Mouse (Mus musculus): ENCODE measurements around the gene Mmp23. TPM values are rescaled to one million over a fixed set of nuclear protein-coding genes. Genes with fewer than 3 reads are reported as not detected.

The Mmp23 gene
- polyA plus RNA-seq, 1 experiment from 2014 or later, result 3.9 TPM

- Histone ChIP-seq H3K4me1 (replicated peaks) (no peaks in the 10 kb centered on the region), H3K4me3 (no peak overlapping the region), H3K9ac (no peak overlapping the region), H3K27ac (replicated peaks) (no peak overlapping the region), H3K9me3 (no peaks in the 10 kb centered on the region), H3K27me3 (no peaks in the 10 kb centered on the region), H3K36me3 (peaks cover 66% of the 10 kb centered on the region), H3K4me2 (no peak overlapping the region)
- WGBS, result 92% methylated on average over 3 of the region's 3 CpGs
- ATAC-seq (ENCODE audit: low read depth), result no peak
Observed at GRCm38 (mm10) chr4:155611860-155612259, 41.3 kb downstream of the Mmp23 start.

DNA sequence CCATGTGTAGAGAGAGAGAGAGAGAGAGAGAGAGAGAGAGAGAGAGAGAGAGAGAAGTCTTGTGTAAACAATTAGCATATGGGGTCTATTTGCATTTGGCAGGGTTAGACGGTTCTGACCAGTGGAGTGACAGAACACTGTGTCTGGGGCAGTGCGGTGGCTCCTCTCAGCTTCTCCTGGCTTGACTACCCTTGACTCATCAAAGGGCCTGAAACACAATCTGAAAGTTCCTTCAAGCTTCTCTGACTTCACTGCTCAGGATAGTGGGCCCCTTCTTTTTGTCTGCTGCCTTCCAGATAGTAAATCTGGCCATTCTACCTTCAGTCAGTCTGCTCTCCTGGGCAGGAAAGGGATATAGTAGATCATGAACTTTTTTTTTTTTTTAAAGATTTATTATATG, 46.4 kb downstream of the Mmp23 start:
- no peak overlapping the region for H3K4me2 ChIP-seq
- no peak overlapping the region for H3K4me3 ChIP-seq
- no peaks in the 10 kb centered on the region for H3K9me3 ChIP-seq
- H3K27me3 ChIP-seq, result no peaks in the 10 kb centered on the region
- H3K27ac ChIP-seq (replicated peaks), result no peak overlapping the region
- peaks cover 21% of the 10 kb centered on the region for H3K4me1 ChIP-seq (replicated peaks)
- H3K36me3 ChIP-seq, result peaks cover 39% of the 10 kb centered on the region
- WGBS, result 84% methylated on average over 2 of the region's 2 CpGs
- no peak overlapping the region for H3K9ac ChIP-seq
- no peak for ATAC-seq (ENCODE audit: low read depth)

GRCm38 (mm10) chr4:155605132-155605531, 48.1 kb downstream of the Mmp23 start:
- no peak overlapping the region for H3K9ac ChIP-seq
- no peak overlapping the region for H3K4me3 ChIP-seq
- peaks cover 21% of the 10 kb centered on the region for H3K4me1 ChIP-seq (replicated peaks)
- H3K4me2 ChIP-seq, result no peak overlapping the region
- no peak overlapping the region for H3K27ac ChIP-seq (replicated peaks)
- peaks cover 25% of the 10 kb centered on the region for H3K36me3 ChIP-seq
- 92% methylated on average over 4 of the region's 4 CpGs for WGBS
- ATAC-seq (ENCODE audit: low read depth), result no peak
- no peaks in the 10 kb centered on the region for H3K27me3 ChIP-seq
- no peaks in the 10 kb centered on the region for H3K9me3 ChIP-seq

GRCm38 (mm10) chr4:155603801-155604200, 49.4 kb downstream of the Mmp23 start:
- Histone ChIP-seq H3K9me3 (no peaks in the 10 kb centered on the region), H3K27me3 (no peaks in the 10 kb centered on the region), H3K4me2 (no peak overlapping the region), H3K9ac (no peak overlapping the region), H3K4me1 (replicated peaks) (peaks cover 21% of the 10 kb centered on the region), H3K4me3 (no peak overlapping the region), H3K27ac (replicated peaks) (no peak overlapping the region), H3K36me3 (peaks cover 20% of the 10 kb centered on the region; the same call in 1 of the 2 replicates)
- 95% methylated on average over 6 of the region's 6 CpGs for WGBS
- no peak for ATAC-seq (ENCODE audit: low read depth)

- 61% methylated on average over 1 of the region's 1 CpGs for WGBS
- peak overlapping the region; percentile 98 for H3K4me3 ChIP-seq
- H3K4me2 ChIP-seq, result peak overlapping the region; percentile 94
- no peaks in the 10 kb centered on the region for H3K27me3 ChIP-seq
- H3K27ac ChIP-seq (replicated peaks), result no peak overlapping the region
- no peaks in the 10 kb centered on the region for H3K9me3 ChIP-seq
- H3K4me1 ChIP-seq (replicated peaks), result peaks cover 21% of the 10 kb centered on the region
- peak overlapping the region; percentile 98 for H3K9ac ChIP-seq
- H3K36me3 ChIP-seq, result peaks cover 20% of the 10 kb centered on the region; the same call in 1 of the 2 replicates
- ATAC-seq (ENCODE audit: low read depth), result no peak
Observed at GRCm38 (mm10) chr4:155602753-155603152, 50.4 kb downstream of the Mmp23 start.

DNA sequence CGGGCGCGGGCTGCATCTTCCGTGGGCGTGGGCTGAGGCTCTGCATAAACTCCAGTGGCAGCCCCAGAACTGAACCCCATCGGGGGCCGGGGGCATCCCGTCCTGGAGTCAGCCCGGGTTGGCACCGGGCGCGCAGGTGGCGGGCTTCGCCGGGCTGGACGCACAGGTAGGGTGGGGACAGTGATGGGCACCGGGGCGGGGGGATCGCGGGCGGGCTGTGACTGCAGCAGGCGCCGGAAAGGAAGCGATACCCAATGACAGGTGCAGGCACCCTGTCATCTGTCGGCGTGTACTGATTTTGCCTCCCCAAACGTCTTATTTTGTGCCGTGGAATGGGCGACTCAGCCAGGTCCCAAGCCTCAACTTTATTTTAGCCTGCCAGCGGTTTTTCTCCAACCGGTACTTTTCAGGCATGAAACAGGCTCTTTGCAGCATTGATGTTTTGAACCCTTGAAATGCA, 51.2 kb downstream of the Mmp23 start:
- Histone ChIP-seq H3K36me3 (peaks cover 20% of the 10 kb centered on the region; the same call in 1 of the 2 replicates), H3K27ac (replicated peaks) (peak overlapping the region; percentile 100), H3K4me3 (peak overlapping the region; percentile 98), H3K4me1 (replicated peaks) (peaks cover 21% of the 10 kb centered on the region), H3K9me3 (no peaks in the 10 kb centered on the region), H3K27me3 (no peaks in the 10 kb centered on the region), H3K9ac (peak overlapping the region; percentile 98), H3K4me2 (peak overlapping the region; percentile 94)
- no peak; the same call in 1 of the 2 replicates for ATAC-seq (ENCODE audit: low read depth)
- WGBS, result under 1% methylated on average over 31 of the region's 31 CpGs

DNA sequence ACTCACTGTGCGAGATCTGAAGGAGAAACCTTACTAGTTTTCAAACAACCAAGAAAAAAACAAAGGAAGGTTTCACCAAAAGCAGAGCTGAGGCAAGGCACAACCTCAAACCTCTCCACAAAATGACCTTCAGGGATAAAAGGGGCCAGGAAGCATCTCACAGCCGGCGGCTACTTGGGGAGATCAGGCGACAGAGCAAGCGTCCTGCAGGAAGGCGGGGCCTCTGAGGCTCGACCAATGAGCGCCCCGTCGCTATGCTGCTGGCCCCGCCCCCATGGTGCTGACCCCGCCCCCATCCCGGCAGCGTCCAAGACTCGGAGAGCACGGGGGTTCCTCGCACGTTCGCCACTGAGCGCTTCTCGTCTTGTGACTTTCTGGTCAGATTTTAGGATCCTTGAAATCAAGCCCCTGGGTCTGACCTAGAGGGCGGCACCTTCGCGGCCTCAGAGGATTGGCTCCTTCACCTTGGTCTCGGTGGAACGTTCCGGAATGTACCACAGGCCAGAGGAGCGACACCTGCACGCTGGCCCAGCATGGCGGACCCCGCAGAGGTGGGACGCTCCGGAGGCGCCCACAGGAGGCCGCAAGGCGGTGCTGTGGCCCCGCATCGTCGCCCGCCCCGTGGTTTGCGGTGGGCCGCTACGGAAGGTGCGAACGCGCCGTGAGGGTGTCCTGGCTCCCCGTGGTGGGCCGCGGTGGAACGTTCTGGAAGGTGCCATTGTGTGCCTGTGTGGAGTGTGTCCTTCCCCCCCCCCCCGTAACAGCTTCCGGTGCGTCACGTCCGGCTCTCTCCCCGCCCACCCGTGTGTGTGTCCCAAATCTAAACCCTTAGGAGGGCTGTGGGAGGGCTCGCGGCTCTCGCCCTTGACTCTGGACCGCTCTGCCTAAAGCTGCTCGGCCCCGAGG, 51.8 kb downstream of the Mmp23 start, which contains the start of gene Slc35e2:
TSS of gene Slc35e2 (plus strand) at position 326 of the 906 bp plus-strand sequence.
- Histone ChIP-seq H3K4me3 (peak within 1 kb of the TSS; percentile 98), H3K36me3 (peaks cover 20% of the 10 kb centered on the region; the same call in 1 of the 2 replicates), H3K4me1 (replicated peaks) (peaks cover 21% of the 10 kb centered on the region), H3K27ac (replicated peaks) (peak within 1 kb of the TSS; percentile 100), H3K27me3 (no peaks in the 10 kb centered on the region), H3K4me2 (peak within 1 kb of the TSS; percentile 94), H3K9me3 (no peaks in the 10 kb centered on the region), H3K9ac (peak within 1 kb of the TSS; percentile 98)
- ATAC-seq (ENCODE audit: low read depth), result peak; percentile 97
- under 1% methylated on average over 60 of the region's 65 CpGs for WGBS

Other genes starting within 250 kb of the Mmp23 start
- 2.8 and 3.8 TPM in 2 replicates for gene Cfap74, start 244.2 kb downstream of the Mmp23 start, polyA plus RNA-seq (2015; fragmentation: Nextera tagmentation; extraction: Ambion mirVana)
- gene Tmem52, start 184.3 kb downstream of the Mmp23 start, polyA plus RNA-seq (2015; fragmentation: Nextera tagmentation; extraction: Ambion mirVana), result not detected in 2 replicates
- gene Gnb1, start 162.0 kb downstream of the Mmp23 start, polyA plus RNA-seq (2015; fragmentation: Nextera tagmentation; extraction: Ambion mirVana), result 1,009 and 1,019 TPM in 2 replicates
- 77.5 and 91.5 TPM in 2 replicates for gene Nadk, start 91.0 kb downstream of the Mmp23 start, polyA plus RNA-seq (2015; fragmentation: Nextera tagmentation; extraction: Ambion mirVana)
- 14.6 and 15.9 TPM in 2 replicates for gene Slc35e2, start 52.0 kb downstream of the Mmp23 start, polyA plus RNA-seq (2015; fragmentation: Nextera tagmentation; extraction: Ambion mirVana)
- 54.7 and 61.6 TPM in 2 replicates for gene Cdk11b, start 28.5 kb downstream of the Mmp23 start, polyA plus RNA-seq (2015; fragmentation: Nextera tagmentation; extraction: Ambion mirVana)
- gene Gm10563, start 8.0 kb downstream of the Mmp23 start, polyA plus RNA-seq (2015; fragmentation: Nextera tagmentation; extraction: Ambion mirVana), result not detected in 2 replicates
- gene Mib2, start 15.8 kb upstream of the Mmp23 start, polyA plus RNA-seq (2015; fragmentation: Nextera tagmentation; extraction: Ambion mirVana), result 37.4 and 38.9 TPM in 2 replicates
- 10.5 and 16.5 TPM in 2 replicates for gene Fndc10, start 41.0 kb upstream of the Mmp23 start, polyA plus RNA-seq (2015; fragmentation: Nextera tagmentation; extraction: Ambion mirVana)
- 178 and 184 TPM in 2 replicates for gene Ssu72, start 51.4 kb upstream of the Mmp23 start, polyA plus RNA-seq (2015; fragmentation: Nextera tagmentation; extraction: Ambion mirVana)
- gene Tmem240, start 81.4 kb upstream of the Mmp23 start, polyA plus RNA-seq (2015; fragmentation: Nextera tagmentation; extraction: Ambion mirVana), result 10.4 and 12.0 TPM in 2 replicates
- 75.1 and 76.4 TPM in 2 replicates for gene Atad3a, start 107.7 kb upstream of the Mmp23 start, polyA plus RNA-seq (2015; fragmentation: Nextera tagmentation; extraction: Ambion mirVana)
- gene Vwa1, start 121.3 kb upstream of the Mmp23 start, polyA plus RNA-seq (2015; fragmentation: Nextera tagmentation; extraction: Ambion mirVana), result 23.0 and 23.4 TPM in 2 replicates
- 0.49 and 1.1 TPM in 2 replicates for gene Tmem88b, start 132.5 kb upstream of the Mmp23 start, polyA plus RNA-seq (2015; fragmentation: Nextera tagmentation; extraction: Ambion mirVana)
- not detected in 2 replicates for gene Ankrd65, start 137.1 kb upstream of the Mmp23 start, polyA plus RNA-seq (2015; fragmentation: Nextera tagmentation; extraction: Ambion mirVana)
- gene Mrpl20, start 149.5 kb upstream of the Mmp23 start, polyA plus RNA-seq (2015; fragmentation: Nextera tagmentation; extraction: Ambion mirVana), result 249 and 265 TPM in 2 replicates
- 155 and 185 TPM in 2 replicates for gene Ccnl2, start 159.1 kb upstream of the Mmp23 start, polyA plus RNA-seq (2015; fragmentation: Nextera tagmentation; extraction: Ambion mirVana)
- gene Aurkaip1, start 177.9 kb upstream of the Mmp23 start, polyA plus RNA-seq (2015; fragmentation: Nextera tagmentation; extraction: Ambion mirVana), result 139 and 145 TPM in 2 replicates
- gene Mxra8, start 186.3 kb upstream of the Mmp23 start, polyA plus RNA-seq (2015; fragmentation: Nextera tagmentation; extraction: Ambion mirVana), result 29.3 and 33.9 TPM in 2 replicates
- 8.6 and 14.6 TPM in 2 replicates for gene Dvl1, start 194.0 kb upstream of the Mmp23 start, polyA plus RNA-seq (2015; fragmentation: Nextera tagmentation; extraction: Ambion mirVana)
- 0.45 and 0.72 TPM in 2 replicates for gene Tas1r3, start 210.0 kb upstream of the Mmp23 start, polyA plus RNA-seq (2015; fragmentation: Nextera tagmentation; extraction: Ambion mirVana)
- 21.1 and 25.2 TPM in 2 replicates for gene Cptp, start 216.1 kb upstream of the Mmp23 start, polyA plus RNA-seq (2015; fragmentation: Nextera tagmentation; extraction: Ambion mirVana)
- gene Ints11, start 216.2 kb upstream of the Mmp23 start, polyA plus RNA-seq (2015; fragmentation: Nextera tagmentation; extraction: Ambion mirVana), result 63.7 and 69.8 TPM in 2 replicates
- gene Pusl1, start 238.4 kb upstream of the Mmp23 start, polyA plus RNA-seq (2015; fragmentation: Nextera tagmentation; extraction: Ambion mirVana), result 51.5 and 55.4 TPM in 2 replicates
- gene Acap3, start 238.4 kb upstream of the Mmp23 start, polyA plus RNA-seq (2015; fragmentation: Nextera tagmentation; extraction: Ambion mirVana), result 68.4 and 72.3 TPM in 2 replicates

Data from neural tube, embryonic 13.5 days (tissue).